Mouse (Mus musculus) telencephalon, adult 2 months (tissue): ENCODE measurements around the gene Arid1b.
A peak's percentile ranks its signal among the peaks of the same experiment; 100 is the strongest.

Source experiments
- DNase-seq: peaks from one replicate; pipeline ENCODE4 v3.0.0-alpha.2; 2011; ENCODE audit warnings: low read depth, low spot score

Gene Arid1b

DNA sequence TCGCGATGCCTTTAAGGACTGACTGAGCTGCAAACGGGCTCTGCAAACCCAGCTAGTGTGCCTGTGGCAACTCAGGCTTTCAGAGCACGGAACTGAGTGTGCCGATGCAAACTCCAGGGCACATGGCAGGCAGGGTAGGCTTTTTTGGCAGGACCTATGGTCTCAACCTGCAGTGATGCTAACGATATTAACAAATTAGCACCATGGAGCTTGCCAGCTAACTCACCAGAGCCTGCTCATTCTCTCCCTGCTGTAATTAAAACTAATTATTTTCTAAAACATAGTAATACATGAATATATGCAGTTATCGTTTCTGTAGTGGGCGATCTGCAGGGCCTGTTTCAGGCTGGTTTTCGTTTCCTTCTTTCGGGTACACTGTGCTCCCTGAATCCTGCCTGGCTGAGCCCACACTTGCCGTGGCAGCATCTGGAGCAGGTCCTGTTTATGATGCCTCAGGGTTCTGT, 316.3 kb downstream of the Arid1b start:
- DNase-seq, result peak; percentile 50

DNA sequence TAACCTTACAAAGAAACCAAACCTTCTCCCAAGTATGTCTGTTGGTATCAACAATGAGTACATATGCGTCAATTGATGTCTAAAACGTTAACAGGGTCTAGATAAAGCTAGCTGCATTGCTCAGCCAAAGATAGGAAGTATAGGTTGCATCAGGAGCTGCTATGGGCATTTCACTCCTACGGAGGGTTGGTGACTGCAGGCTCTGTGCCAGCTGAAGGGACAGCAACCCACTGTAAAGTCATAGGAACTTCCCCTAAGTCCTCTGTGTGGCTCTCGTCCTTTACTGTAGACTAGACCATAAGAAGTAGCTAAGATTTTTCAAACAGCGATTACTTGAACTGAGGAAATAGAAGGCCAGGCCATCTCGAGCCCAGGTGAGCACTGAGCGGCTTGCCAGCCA, 316.9 kb downstream of the Arid1b start:
- no peak for DNase-seq

DNA sequence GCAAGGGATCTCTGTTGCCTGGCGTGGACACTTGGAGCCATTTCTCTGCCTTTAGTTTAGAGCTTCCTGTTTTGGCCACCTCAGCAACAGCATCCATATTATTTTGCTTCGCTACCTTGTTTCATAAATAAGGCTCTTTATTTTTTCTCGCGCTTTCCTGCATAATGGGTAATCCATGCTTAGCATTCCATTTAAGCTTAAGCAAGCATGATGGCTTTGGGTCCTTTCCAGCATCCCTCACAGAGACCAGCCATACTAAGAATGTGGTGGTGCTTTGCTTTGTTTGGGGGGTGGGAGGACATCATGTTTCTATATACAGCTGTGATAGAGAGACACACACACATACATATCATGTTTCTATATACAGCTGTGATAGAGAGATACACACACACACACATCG, 318.2 kb downstream of the Arid1b start:
- no peak for DNase-seq

DNA sequence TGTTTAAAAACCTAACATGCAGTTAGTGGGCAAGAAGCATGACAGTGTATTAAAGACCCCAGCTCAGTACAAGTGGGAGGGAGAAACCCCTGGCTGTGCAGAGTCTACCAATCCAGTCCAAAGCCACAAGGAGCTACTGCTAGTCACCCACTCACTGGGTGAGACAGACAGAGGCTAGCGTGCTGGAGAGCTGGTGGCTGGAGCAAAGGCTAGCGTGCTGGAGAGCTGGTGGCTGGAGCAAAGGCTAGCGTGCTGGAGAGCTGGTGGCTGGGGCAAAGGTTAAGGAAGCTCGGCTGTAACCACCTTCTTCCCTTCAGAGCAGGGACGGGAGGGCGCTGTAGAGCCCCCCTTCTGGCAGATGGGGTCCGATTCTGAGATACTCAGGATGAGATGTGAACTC, 320.6 kb downstream of the Arid1b start:
- no peak for DNase-seq

DNA sequence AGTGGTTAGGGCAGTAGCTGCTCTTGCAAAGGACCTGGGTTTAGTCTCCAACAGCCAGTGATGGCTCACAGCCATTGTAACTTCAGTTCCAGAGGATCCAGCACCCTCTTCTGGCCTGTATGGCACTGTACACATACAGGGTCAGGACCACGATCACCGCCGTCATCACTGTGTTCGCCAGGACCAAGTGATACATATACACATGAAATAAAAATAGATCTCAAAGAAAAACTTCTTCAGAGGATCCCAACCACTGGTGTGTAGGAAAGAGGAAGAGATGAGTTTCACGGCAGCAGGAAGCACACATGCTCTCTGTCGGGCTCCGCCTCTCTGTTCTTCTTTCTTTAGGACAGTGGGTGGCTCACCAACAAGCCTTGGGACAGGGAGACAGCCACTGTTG, 322.4 kb downstream of the Arid1b start:
- no peak for DNase-seq

DNA sequence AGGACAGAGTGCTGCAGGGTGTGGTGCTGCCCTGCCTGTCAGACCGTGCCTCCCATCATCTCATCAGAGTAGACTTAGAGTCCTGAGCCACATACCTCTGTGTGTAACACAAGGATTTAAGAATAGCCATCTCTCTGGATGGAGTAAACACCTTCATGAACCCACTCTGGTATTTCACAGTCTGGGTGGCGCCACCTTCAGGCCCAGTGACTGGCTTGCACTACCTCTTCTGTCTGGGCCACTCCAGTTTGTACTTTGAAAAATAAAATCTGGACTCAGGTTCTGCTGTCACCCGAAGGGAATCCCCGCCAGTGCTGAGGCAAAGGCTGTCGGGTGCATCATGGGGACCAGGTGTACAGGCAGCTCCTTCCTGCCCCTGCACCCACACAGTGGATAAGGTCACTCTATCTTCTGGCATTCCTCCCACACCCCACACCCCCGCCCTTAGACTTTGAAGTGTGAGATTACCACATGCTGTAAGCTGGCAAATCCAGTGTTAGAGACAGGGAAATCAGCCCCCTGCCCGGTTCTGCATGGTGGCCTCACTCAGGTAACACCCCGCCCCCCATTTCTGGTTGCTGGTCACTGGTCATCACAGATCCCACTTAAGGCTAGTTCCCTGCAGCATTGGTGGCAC, 327.6 kb downstream of the Arid1b start:
- no peak for DNase-seq

DNA sequence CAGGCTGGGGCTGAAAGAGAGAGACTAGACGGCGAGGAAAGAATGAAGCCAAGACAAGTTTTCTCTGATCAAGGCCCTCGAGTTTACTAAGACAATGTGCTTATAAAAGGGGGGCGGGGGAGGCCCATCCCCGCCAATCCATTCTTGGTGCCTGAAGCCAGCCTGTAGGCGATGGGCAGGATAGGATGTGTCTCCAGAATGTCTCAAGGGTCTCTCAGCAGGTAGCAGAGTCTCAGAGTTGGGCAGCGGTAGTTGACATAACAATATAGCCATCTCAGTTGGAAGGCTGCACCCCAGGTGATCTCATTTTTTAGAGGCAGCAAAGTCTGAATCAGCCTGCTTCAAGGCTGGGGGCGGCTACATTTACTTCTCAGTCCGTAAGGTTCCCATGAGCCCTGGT, 328.5 kb downstream of the Arid1b start:
- no peak for DNase-seq

DNA sequence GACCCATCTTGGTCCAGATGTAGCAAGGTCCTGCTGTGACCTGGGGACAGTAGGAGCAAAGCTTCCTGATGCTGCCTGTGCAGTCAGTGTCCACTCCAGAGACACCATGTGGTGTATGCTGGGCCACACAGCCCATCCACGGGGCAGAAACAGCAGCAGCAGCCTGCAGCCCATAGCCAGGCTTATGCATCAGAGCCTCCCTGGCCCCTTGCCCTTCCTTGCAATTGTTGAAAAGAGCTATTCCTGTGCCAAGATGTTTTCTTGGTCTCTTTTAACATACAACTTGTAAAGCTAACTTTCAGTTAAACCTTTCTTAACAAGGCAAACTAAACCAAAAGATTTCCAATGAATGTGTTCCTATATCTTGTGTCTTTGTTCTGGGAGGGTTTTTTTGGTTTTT, 329.6 kb downstream of the Arid1b start:
- DNase-seq, result no peak

DNA sequence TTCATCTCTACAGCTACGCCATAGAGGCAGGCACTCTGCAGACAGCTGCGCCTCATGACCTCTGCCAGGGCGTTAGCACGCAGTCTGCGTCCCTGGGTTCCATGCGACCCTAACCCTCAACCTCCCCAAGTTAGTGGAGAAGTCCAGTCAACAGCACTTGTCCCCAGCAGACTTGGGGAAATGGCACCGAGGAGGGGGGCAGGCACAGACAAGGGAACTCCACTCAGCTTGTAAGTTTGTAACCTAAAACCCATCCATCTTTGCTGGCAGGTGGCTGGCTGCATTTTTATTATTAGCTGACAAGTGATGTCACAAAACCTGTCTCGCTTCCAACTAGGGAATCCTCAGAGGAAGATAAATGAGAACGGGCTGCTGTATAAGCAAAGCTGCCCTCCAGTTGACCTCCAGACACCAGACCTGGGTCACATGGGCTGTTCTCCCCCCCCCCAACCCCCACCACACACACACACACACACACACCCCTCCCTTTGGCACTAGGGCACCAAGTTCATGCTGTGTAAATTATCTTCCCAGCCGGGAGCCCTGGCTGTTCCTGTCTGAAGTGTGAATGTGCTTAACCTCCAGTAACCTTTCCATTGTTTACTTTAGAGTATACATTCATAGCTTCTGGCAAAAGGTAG, 330.2 kb downstream of the Arid1b start:
- DNase-seq, result no peak

DNA sequence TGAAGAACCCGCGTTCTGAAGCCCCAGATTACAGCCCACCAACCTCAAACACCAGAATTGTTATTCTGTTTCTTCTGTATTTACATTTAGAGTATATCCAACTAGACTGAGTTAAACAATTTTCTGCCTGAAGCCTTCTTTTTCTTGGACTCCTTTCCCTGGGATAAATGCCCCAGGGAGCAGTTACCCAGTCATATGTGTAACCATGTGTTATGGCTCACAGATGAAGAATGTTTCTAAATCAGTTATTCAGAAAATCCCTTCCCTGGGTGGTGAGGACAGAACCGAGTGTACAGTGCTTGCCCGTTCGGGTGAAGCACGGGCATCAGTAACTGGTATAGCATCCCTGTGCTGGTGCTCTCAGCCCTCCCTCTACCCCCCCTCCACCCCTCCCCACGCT, 332.6 kb downstream of the Arid1b start:
- DNase-seq, result no peak

DNA sequence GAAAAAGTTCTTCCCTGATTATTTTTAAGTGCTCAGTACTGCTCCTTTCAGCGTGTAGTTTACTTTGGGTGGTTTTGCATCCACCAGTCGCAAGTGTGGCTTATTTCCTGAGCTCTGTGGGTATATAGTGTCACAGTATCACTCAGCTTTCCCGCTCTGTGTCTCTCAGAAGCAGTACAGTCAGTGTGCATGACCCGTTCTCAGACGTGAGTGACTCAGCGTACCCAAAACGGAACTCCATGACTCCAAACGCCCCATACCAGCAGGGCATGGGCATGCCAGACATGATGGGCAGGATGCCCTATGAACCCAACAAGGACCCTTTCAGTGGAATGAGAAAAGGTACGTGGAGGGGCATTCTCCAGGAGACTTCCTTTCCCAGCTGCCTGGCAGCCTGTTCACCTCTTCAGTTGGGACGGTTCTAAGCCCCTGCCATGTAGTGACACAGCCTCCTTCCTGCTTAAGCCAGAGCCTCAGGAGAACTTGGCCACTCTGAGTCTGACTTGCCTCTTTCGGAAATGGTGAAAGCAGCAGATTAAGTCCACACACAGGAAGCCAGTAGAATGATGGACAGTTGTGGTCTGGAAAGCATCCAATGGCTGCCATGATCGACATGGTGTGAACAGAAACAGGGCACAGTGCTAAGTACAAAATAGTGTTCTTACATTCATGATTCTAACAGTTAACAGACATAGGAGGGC, 333.5 kb downstream of the Arid1b start:
- no peak for DNase-seq

DNA sequence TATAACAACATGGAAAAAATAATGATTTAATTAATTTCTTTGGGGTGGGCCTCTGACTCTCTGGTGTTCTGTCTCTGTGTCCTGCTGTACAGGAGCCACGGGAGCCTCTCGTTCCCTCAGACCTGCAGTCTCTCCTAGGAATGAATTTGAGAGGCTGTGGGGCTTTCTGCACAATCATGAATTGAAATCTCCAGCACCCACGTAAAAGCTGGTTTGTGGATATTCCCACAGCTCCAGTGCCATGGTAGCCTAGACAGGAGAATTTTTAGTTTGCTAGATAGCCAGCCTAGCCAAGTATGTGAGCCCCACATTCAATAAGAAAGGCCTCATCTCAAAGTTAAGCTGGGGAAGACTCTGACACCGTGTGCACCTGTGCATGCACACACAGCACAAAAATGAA, 335.3 kb downstream of the Arid1b start:
- DNase-seq, result peak; percentile 59

DNA sequence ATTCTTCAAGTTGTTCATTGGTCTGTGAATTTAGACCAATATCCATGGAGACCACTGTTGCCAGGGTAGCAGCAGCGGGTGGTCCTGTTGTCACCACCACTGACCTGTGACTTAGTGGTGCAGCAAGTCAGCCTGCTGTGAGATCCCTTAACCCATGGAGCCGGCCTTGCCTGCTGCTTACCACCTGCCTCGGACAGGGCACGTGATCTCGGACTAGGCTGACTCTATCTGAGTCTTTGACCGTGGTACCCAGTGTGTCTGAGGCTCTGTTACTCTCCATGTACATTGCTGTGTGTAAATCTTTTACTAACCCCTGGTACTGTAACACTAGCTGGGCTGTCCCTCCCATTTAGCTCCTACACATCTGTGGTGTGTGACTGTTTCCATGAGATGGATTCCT, 335.9 kb downstream of the Arid1b start:
- no peak for DNase-seq

DNA sequence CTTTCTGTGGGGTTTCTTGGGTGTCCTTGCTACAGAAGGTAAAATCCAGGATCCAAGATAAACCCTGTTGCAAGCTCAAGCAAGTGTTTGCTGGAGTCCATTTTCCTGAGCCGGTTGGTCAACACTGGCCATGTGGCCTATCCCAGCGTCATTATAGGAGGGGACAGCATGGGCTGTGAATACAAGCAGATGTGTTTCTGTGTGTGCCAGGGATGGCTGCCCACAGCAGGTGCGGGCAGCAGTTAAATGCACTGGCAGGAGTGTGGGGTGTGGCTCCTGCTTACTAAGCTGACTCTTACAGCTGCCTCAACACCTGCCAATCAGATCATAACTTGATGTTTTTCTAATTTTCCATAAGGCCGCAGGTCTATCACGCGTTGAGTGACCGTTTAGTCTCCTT, 336.5 kb downstream of the Arid1b start:
- DNase-seq, result no peak

DNA sequence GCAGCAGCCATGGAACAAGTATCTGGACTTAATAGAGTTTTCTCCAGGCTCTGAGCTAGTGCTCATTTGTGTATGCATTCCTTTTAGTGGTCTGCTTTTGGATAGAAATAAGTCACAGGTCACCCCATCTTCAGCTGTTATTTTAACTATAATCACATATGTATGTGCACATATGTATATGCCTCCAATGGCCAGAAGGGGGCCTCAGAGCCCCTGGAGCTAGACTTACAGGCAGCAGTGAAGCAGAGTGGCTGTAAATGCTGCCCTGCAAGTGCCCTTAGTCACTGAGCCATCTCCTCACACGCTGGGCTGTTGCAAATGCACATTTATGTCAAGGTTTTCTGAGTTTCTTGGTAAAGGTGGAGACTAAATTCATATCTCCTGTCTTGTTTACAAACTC, 337.3 kb downstream of the Arid1b start:
- DNase-seq, result no peak

DNA sequence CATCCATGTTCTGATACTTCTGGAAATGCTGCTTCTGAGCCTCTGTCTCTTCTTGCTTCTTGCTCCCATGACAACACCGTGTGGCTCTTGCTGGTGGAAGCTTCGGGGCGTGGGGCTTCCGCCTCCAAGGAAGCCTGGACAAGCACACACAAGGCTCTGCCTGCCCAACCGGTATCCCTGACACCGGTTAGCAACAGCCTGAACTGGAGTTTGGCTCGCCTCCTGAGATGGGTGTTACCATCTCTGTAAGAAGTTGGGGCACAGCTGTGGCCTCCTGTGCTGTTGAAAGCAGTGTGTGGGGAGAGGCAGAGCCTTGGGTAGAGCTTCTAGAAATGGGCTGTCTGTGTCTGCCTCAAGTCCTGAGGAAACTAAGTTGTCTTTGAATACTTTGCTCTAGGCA, 340.4 kb downstream of the Arid1b start:
- DNase-seq, result no peak

DNA sequence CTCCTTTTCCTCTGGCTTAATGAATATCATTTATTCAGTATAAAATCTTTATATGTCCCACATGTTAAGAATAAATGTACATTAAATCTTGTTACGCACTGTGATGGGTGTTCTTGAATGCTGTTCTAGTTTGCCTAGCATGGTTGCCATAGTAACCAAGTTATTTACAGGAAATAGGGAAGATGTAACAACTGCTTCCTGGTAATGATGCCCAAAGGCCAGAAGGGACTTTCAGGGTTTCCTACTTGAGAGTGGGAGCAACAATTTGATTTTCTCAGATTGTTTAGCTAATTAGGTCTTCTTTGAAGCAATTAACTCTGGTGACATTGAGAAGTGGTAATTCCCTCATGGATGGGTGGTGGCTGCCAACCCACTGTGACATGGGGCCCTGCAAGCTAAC, 350.3 kb downstream of the Arid1b start:
- DNase-seq, result no peak

DNA sequence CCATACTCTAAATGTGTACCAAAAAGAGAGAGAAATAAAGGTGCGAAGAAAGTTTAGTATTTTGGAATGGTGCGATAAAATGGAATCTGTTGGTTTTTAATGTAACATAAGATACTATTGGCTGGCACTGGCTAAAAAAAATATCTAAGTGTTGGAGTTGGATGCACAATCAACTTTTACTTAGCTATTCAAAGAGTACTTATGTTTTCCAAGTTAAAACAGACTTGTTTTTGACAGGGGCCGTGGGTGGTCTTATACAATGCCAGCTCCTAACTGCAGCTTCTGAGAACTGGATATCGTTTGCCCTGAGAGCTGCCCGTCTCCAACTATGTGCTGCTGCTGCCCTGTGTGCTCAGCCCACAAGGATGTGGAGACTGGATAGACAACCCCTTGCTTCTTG, 351.7 kb downstream of the Arid1b start:
- peak; percentile 32 for DNase-seq

DNA sequence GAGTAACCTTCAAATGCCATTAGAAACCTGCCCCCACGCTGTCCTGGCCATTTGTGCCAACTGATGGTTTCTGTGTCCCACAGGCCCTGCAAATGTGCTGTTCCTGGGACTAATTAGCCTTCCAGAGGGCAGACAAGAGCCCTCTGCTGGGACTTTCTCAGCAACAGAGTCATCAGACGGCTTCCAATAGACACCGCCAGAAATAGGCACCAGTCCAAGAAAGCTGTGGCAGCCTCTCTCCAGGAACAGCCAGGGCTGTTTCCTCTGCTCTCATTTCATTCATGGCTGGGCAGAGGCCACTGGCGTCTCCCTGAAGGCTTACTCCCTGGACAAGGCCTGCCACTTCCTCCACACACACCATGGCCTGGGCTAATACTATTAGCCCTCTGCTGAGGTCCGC, 358.8 kb downstream of the Arid1b start:
- DNase-seq, result no peak

DNA sequence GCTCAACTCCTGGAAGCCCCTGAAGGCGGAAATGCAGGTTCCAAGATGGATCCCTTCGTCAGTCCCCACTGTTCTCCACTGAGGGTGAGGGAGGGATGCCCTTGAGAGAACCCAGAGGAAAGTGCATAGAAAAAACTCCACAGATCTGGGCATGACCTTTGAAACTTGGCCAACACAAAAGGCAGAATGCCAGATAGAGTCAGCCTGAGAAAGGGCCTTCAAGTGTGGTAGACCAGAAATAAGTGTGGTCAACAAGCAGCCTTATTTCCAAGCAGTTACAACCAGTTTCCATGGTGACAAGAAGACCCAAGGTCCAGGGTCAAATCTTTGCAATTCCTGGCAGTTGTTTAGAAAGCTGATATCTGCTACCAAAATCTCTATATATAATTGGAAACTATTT, 366.6 kb downstream of the Arid1b start:
- DNase-seq, result no peak

DNA sequence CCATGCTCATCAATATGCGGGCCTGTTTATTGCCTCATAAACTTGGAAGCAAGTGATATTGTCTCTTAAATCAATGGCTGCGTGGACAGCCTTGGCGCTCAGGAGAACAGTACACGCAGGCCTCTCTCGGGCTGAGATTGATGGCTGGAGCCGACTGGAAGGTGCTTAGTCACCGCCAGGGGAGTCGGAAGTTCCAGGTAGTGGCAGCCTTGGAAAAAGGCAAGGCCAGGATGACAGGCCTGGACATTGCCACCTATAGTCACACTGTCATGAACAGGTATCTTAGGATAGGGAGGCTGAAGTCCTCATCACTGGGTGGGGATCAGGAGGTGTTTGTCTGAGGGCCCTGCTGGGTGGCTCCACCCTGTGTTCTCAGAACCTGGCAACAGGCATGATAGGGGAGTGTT, 371.9 kb downstream of the Arid1b start:
- no peak for DNase-seq

DNA sequence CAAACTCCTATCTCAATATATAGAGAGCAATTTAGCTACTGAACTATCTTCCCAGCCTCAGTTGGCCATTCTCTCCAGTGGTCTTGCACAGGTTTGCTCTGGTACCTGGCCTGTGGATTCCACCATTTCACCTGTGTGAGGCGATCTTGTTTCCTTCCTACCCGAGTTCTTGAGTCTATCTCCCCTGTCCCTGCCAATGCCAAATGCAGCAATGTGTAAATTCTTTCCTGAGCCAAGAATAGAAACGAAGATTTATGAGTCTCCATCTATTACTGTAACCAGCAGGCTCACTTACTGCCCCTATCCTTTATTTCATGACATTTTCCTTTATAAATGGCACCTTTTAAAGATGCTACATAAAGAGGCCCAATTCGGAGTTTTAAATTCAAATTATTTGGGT, 376.9 kb downstream of the Arid1b start:
- DNase-seq, result no peak

DNA sequence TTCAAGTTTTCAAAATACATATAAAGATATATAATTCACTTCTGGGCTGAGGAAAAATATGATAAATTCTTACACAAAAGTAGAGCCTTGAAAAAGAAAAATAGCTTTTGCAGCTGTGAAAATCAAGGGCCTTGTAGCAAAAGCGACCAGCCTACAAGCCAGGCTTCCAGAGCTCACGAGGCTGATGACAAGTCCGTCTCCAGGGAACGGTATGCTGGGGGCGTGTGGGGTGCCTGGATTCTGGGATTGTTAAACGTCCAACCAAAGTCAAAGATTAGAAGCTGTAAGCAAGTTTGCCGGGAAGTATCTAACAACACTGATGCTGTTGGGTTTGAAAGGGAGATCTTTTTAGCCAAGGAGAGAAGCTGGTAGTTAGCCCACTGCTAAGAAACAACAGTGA, 377.4 kb downstream of the Arid1b start:
- DNase-seq, result no peak
